16 mouse cellular contexts compared by ENCODE assay signal in the genomic region with DNA sequence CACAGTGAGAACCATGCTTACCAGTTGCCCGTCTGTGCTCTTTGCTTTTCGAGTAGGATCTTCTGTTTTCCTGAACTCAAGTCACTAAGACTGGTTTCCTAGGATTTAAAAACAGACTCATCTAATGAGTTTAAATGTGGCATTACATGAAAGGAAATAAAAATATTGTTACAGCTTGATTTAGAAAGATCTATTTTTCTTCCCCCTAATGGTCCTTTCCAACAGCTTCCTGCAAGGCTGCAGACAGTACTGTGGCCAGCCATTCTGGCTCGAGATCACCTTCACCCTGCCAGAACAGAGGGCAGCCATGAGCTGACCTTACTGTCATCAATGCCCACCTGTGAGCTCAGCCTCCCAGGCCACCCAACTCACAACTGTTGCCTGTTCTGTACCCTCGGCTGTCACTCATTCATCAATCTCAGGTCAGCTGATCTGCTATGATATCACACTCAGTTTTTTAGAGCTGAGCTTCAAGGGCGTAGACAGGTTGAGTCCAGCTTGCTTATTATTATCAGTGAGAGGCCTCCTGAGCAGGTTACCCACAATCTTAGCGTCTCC.
DNase-seq lines count a peak whose midpoint lies in the region; ATAC-seq and TF ChIP-seq lines count a peak whose summit lies in the region.
"Had no signal": no experiment of that assay in that cellular context is flagged by ENCODE, and none has a peak within 500 bp of the region (broad histone marks: within the 10 kb centered on the region; RNA-seq: fewer than 3 reads in every experiment).

No protein-coding gene starts in this region.

- no peaks in the 10 kb centered on the region for H3K27me3 ChIP-seq in heart, postnatal 0 days (ENCODE audit: control insufficient read depth, insufficient read depth, low read length)
- H3K27me3 ChIP-seq: embryonic facial prominence, embryonic 13.5 days had no signal

- intact Hi-C loops in heart, postnatal 36 days (cut with DNase I): loop anchor here (2.0 kb wide), 1 partner anchor 20 kb away; no protein-coding TSS in a partner anchor
- intact Hi-C loops in gastrocnemius, adult 2 months (cut with DNase I): loop anchor here (5.0 kb wide), 1 partner anchor 72 kb away; a partner anchor contains a TSS

- H3K4me1 ChIP-seq in heart, postnatal 0 days (ENCODE audit: control insufficient read depth, insufficient read depth): peaks cover 29% of the 10 kb centered on the region

- WGBS in heart, postnatal 0 days: 51% methylated on average over 6 of the region's 6 CpGs

- H3K9ac ChIP-seq in heart, postnatal 0 days (replicated peaks; ENCODE audit: low read depth, low read length): no peak overlapping the region
- H3K9ac ChIP-seq: embryonic facial prominence, embryonic 13.5 days had no signal

- no peak for TF ChIP-seq EP300 in heart, postnatal 0 days (IDR thresholded peaks at IDR 0.05; ENCODE audit: low read depth)

- peak; percentile 40 for TF ChIP-seq CTCF in gastrocnemius, adult 2 months (IDR thresholded peaks at IDR 0.05)
- TF ChIP-seq CTCF in heart, postnatal 0 days (IDR thresholded peaks at IDR 0.05; ENCODE audit: low read depth): no peak

- peak overlapping the region; percentile 58 for H3K4me3 ChIP-seq in gastrocnemius, adult 2 months
- no peak overlapping the region for H3K4me3 ChIP-seq in heart, postnatal 0 days (ENCODE audit: low read depth, low read length)
- H3K4me3 ChIP-seq: embryonic facial prominence, embryonic 13.5 days had no signal

- no peaks in the 10 kb centered on the region for H3K9me3 ChIP-seq in heart, postnatal 0 days (replicated peaks; ENCODE audit: control insufficient read depth, low read length)
- H3K9me3 ChIP-seq: embryonic facial prominence, embryonic 13.5 days had no signal

- H3K27ac ChIP-seq in gastrocnemius, adult 2 months: peak overlapping the region; percentile 84
- no peak overlapping the region for H3K27ac ChIP-seq in heart, postnatal 0 days (ENCODE audit: low read depth)
- H3K27ac ChIP-seq: embryonic facial prominence, embryonic 13.5 days had no signal

- H3K4me2 ChIP-seq in heart, postnatal 0 days (ENCODE audit: low read depth, low read length): no peak overlapping the region
- H3K4me2 ChIP-seq: embryonic facial prominence, embryonic 13.5 days; liver, embryonic 11.5 days had no signal

- no peaks in the 10 kb centered on the region for H3K36me3 ChIP-seq in heart, postnatal 0 days (replicated peaks; ENCODE audit: control insufficient read depth, insufficient read depth, low read length)
- H3K36me3 ChIP-seq: embryonic facial prominence, embryonic 13.5 days had no signal

- DNase-seq in heart, adult 18-20 months: peak; percentile 34 to 44
- no peak for DNase-seq in heart, postnatal 36 days
- DNase-seq in gastrocnemius, adult 2 months: peak; percentile 81
- peak; percentile 51 for DNase-seq in gastrocnemius, postnatal 25 days
- no peak for DNase-seq in heart, postnatal 0 days (ENCODE audit: low spot score)
- DNase-seq in thymus, postnatal 36 days: no peak
- no peak for DNase-seq in neural tube, embryonic 10.5 days (ENCODE audit: extremely low spot score, low spot score)
- no peak for DNase-seq in frontal cortex, adult 2 months (ENCODE audit: extremely low spot score in 1 of 2, low spot score in 1 of 2)
- DNase-seq: cerebellum, adult 9-10 months; kidney, adult 2 months; kidney, postnatal 14 days; lung, adult 18-20 months; thymus, postnatal 14 days had no signal

- ATAC-seq in heart, postnatal 0 days (ENCODE audit: insufficient read depth, low read depth): peak; percentile 37; the same call in 1 of the 2 replicates
- ATAC-seq: forebrain, embryonic 16.5 days had no signal

Comparison
In these comparisons a context has a peak if more than half of its experiments do, and no peak if none do; other contexts are left out.
1. DNase-seq: peak in heart, adult 18-20 months (2 of 2), gastrocnemius, adult 2 months (single experiment) and gastrocnemius, postnatal 25 days (single experiment); none in heart, postnatal 36 days (0 of 2), heart, postnatal 0 days (single experiment), thymus, postnatal 36 days (0 of 2), neural tube, embryonic 10.5 days (single experiment) and frontal cortex, adult 2 months (0 of 2).